Mouse (Mus musculus): ENCODE measurements around the gene Mmgt2. TPM values are rescaled to one million over a fixed set of nuclear protein-coding genes. Genes with fewer than 3 reads are reported as not detected.

The Mmgt2 gene
- polyA plus RNA-seq, 1 experiment from 2014 or later = 22.3 TPM

GRCm38 (mm10) chr11:62608826-62609675, 39.4 kb upstream of the Mmgt2 start:
- peaks cover 12% of the 10 kb centered on the region for H3K36me3 ChIP-seq (ENCODE audit: insufficient read depth, low read length)
- H3K9me3 ChIP-seq (ENCODE audit: low read length) = no peaks in the 10 kb centered on the region
- no peak overlapping the region for H3K9ac ChIP-seq (replicated peaks; ENCODE audit: low read depth)
- H3K4me2 ChIP-seq (replicated peaks; ENCODE audit: low read depth, low read length) = no peak overlapping the region
- no peaks in the 10 kb centered on the region for H3K27me3 ChIP-seq (replicated peaks; ENCODE audit: insufficient read depth, low read length)
- no peak for TF ChIP-seq EP300 (IDR thresholded peaks at IDR 0.05)
- no peak overlapping the region for H3K4me3 ChIP-seq (ENCODE audit: low read depth, low read length)
- 68% methylated on average over 10 of the region's 10 CpGs for WGBS
- H3K4me1 ChIP-seq (ENCODE audit: insufficient read depth, low read depth, low read length) = no peaks in the 10 kb centered on the region
- ATAC-seq (no peak), DNase-seq (ENCODE audit: low spot score) (no peak)
- no peak overlapping the region for H3K27ac ChIP-seq (ENCODE audit: low read length)

GRCm38 (mm10) chr11:62610304-62610703, 38.2 kb upstream of the Mmgt2 start:
- DNase-seq (ENCODE audit: low spot score) = no peak
- 80% methylated on average over 6 of the region's 6 CpGs for WGBS
- ATAC-seq = no peak
- no peak overlapping the region for H3K27ac ChIP-seq (ENCODE audit: low read length)
- no peak overlapping the region for H3K4me2 ChIP-seq (replicated peaks; ENCODE audit: low read depth, low read length)
- H3K4me3 ChIP-seq (ENCODE audit: low read depth, low read length) = no peak overlapping the region
- H3K9me3 ChIP-seq (ENCODE audit: low read length) = no peaks in the 10 kb centered on the region
- no peak overlapping the region for H3K9ac ChIP-seq (replicated peaks; ENCODE audit: low read depth)
- TF ChIP-seq EP300 (IDR thresholded peaks at IDR 0.05) (no peak), CTCF (IDR thresholded peaks at IDR 0.05) (no peak)
- H3K4me1 ChIP-seq (ENCODE audit: insufficient read depth, low read depth, low read length) = no peaks in the 10 kb centered on the region
- no peaks in the 10 kb centered on the region for H3K27me3 ChIP-seq (replicated peaks; ENCODE audit: insufficient read depth, low read length)
- peaks cover 7% of the 10 kb centered on the region for H3K36me3 ChIP-seq (ENCODE audit: insufficient read depth, low read length)

- WGBS = 80% methylated on average over 10 of the region's 10 CpGs
- Histone ChIP-seq H3K27me3 (replicated peaks; ENCODE audit: insufficient read depth, low read length) (no peaks in the 10 kb centered on the region), H3K9me3 (ENCODE audit: low read length) (no peaks in the 10 kb centered on the region), H3K27ac (ENCODE audit: low read length) (no peak overlapping the region), H3K4me1 (ENCODE audit: insufficient read depth, low read depth, low read length) (no peaks in the 10 kb centered on the region), H3K9ac (replicated peaks; ENCODE audit: low read depth) (no peak overlapping the region), H3K36me3 (ENCODE audit: insufficient read depth, low read length) (no peaks in the 10 kb centered on the region), H3K4me3 (ENCODE audit: low read depth, low read length) (no peak overlapping the region), H3K4me2 (replicated peaks; ENCODE audit: low read depth, low read length) (no peak overlapping the region)
- no peak for DNase-seq (ENCODE audit: low spot score)
- TF ChIP-seq EP300 (IDR thresholded peaks at IDR 0.05) = no peak
- TF ChIP-seq CTCF (IDR thresholded peaks at IDR 0.05) = no peak
- no peak for ATAC-seq
Measured at GRCm38 (mm10) chr11:62612604-62613003, 35.9 kb upstream of the Mmgt2 start.

- Histone ChIP-seq H3K9ac (replicated peaks; ENCODE audit: low read depth) (no peak overlapping the region), H3K27me3 (replicated peaks; ENCODE audit: insufficient read depth, low read length) (no peaks in the 10 kb centered on the region), H3K9me3 (ENCODE audit: low read length) (no peaks in the 10 kb centered on the region), H3K36me3 (ENCODE audit: insufficient read depth, low read length) (no peaks in the 10 kb centered on the region), H3K27ac (ENCODE audit: low read length) (no peak overlapping the region), H3K4me1 (ENCODE audit: insufficient read depth, low read depth, low read length) (no peaks in the 10 kb centered on the region), H3K4me2 (replicated peaks; ENCODE audit: low read depth, low read length) (peak overlapping the region; percentile 40; the same call in 1 of the 2 replicates), H3K4me3 (ENCODE audit: low read depth, low read length) (no peak overlapping the region)
- WGBS = 22% methylated on average over 19 of the region's 19 CpGs
- TF ChIP-seq EP300 (IDR thresholded peaks at IDR 0.05) = no peak
- peak; percentile 100 for TF ChIP-seq CTCF (IDR thresholded peaks at IDR 0.05)
- ATAC-seq (peak; percentile 93), DNase-seq (ENCODE audit: low spot score) (peak; percentile 96)
Measured at GRCm38 (mm10) chr11:62613657-62614365, 34.7 kb upstream of the Mmgt2 start.

GRCm38 (mm10) chr11:62614876-62615410, 33.5 kb upstream of the Mmgt2 start:
- H3K27ac ChIP-seq (ENCODE audit: low read length) = no peak overlapping the region
- 84% methylated on average over 8 of the region's 8 CpGs for WGBS
- no peaks in the 10 kb centered on the region for H3K4me1 ChIP-seq (ENCODE audit: insufficient read depth, low read depth, low read length)
- TF ChIP-seq CTCF (IDR thresholded peaks at IDR 0.05) (no peak), EP300 (IDR thresholded peaks at IDR 0.05) (no peak)
- H3K9ac ChIP-seq (replicated peaks; ENCODE audit: low read depth) = no peak overlapping the region
- no peak overlapping the region for H3K4me3 ChIP-seq (ENCODE audit: low read depth, low read length)
- no peaks in the 10 kb centered on the region for H3K27me3 ChIP-seq (replicated peaks; ENCODE audit: insufficient read depth, low read length)
- H3K9me3 ChIP-seq (ENCODE audit: low read length) = no peaks in the 10 kb centered on the region
- ATAC-seq (no peak), DNase-seq (ENCODE audit: low spot score) (no peak)
- no peak overlapping the region for H3K4me2 ChIP-seq (replicated peaks; ENCODE audit: low read depth, low read length)
- no peaks in the 10 kb centered on the region; the same call in 1 of the 2 replicates for H3K36me3 ChIP-seq (ENCODE audit: insufficient read depth, low read length)

- H3K27ac ChIP-seq (ENCODE audit: low read length) = no peak overlapping the region
- 88% methylated on average over 4 of the region's 4 CpGs for WGBS
- no peak for TF ChIP-seq EP300 (IDR thresholded peaks at IDR 0.05)
- TF ChIP-seq CTCF (IDR thresholded peaks at IDR 0.05) = no peak
Measured at GRCm38 (mm10) chr11:62615456-62615855, 33.0 kb upstream of the Mmgt2 start.

More at GRCm38 (mm10) chr11:62615456-62615855, 33.0 kb upstream of the Mmgt2 start:
- H3K4me1 ChIP-seq (ENCODE audit: insufficient read depth, low read depth, low read length) = no peaks in the 10 kb centered on the region
- H3K4me3 ChIP-seq (ENCODE audit: low read depth, low read length) = no peak overlapping the region
- ATAC-seq (no peak), DNase-seq (ENCODE audit: low spot score) (no peak)
- no peak overlapping the region for H3K4me2 ChIP-seq (replicated peaks; ENCODE audit: low read depth, low read length)
- H3K9ac ChIP-seq (replicated peaks; ENCODE audit: low read depth) = no peak overlapping the region
- H3K36me3 ChIP-seq (ENCODE audit: insufficient read depth, low read length) = no peaks in the 10 kb centered on the region; the same call in 1 of the 2 replicates
- no peaks in the 10 kb centered on the region for H3K27me3 ChIP-seq (replicated peaks; ENCODE audit: insufficient read depth, low read length)
- H3K9me3 ChIP-seq (ENCODE audit: low read length) = no peaks in the 10 kb centered on the region

Measured in lung, postnatal 0 days (tissue).